Mouse (Mus musculus) ovary, postnatal 10 days (tissue): ENCODE measurements at regions not wholly inside any gene's neighbourhood (a gene's known extent, or its start where the extent isn't known, plus 50 kb on each side); places are given as distances from the start of the nearest gene placed in this dataset.
"Not testable (repeated sequence)": the region's sequence is repeated elsewhere in the genome, so short reads cannot be mapped to it uniquely, and the experiment has no call there.

ENCODE experiments used
- DNase-seq: peaks from one replicate; pipeline ENCODE4 v3.0.0; 2022; ENCODE audit warnings: low spot score

- DNase-seq: no peak
Measured at GRCm38 (mm10) chr13:44673967-44674357, 55.3 kb upstream of the Jarid2 start.

- DNase-seq: no peak
Measured at GRCm38 (mm10) chr13:44674926-44675650, 54.2 kb upstream of the Jarid2 start.

GRCm38 (mm10) chr13:44676041-44676440 is 53.2 kb upstream of the Jarid2 start:
- DNase-seq: no peak

- DNase-seq: no peak
Measured at GRCm38 (mm10) chr13:44678121-44678520, 51.2 kb upstream of the Jarid2 start.

- not testable (repeated sequence) for DNase-seq
Measured at GRCm38 (mm10) chr13:44679457-44679856, 49.8 kb upstream of the Jarid2 start.
